Mouse (Mus musculus) liver, adult 10 weeks (tissue): Measurements from ENCODE around the gene Olfr1338. TPM values are rescaled to one million over a fixed set of nuclear protein-coding genes. Genes with fewer than 3 reads are reported as not detected.

ENCODE experiments used
- polyA plus RNA-seq: library from polyadenylated mRNA; stranded (reverse); fragments of 350-450 nt; fragmentation: Illumina TruSeq; extraction: RNeasy Lipid Tissue Mini Kit (QIAGEN cat#74804); gene quantifications from one replicate; pipeline ENCODE4 v1.2.3, GENCODE M21; 2014; ENCODE audit warnings: low read depth, low replicate concordance

The Olfr1338 gene
- not detected for polyA plus RNA-seq

GRCm38 (mm10) chr4:118758637-118759036, at the start of gene Olfr1338:
Olfr1338 (minus strand) TSS chr4:118758737.

GRCm38 (mm10) chr4:118782486-118782885, 23.9 kb upstream of the Olfr1338 start, which contains the start of gene Olfr1337:
Olfr1337 (minus strand) TSS chr4:118782586.

GRCm38 (mm10) chr4:118731875-118732274, 26.7 kb downstream of the Olfr1338 start, which contains the start of gene Olfr1339:
Olfr1339 (plus strand) TSS chr4:118732175.

GRCm38 (mm10) chr4:118719838-118720237, 38.7 kb downstream of the Olfr1338 start, which contains the start of gene Olfr1340:
Olfr1340 (plus strand) TSS chr4:118720138.

GRCm38 (mm10) chr4:118703223-118703622, 55.3 kb downstream of the Olfr1338 start, which contains the start of gene Olfr1341:
Olfr1341 (plus strand) TSS chr4:118703523.

Other genes with a start within 250 kb of the Olfr1338 start
- gene 2610528J11Rik, start 231.7 kb downstream of the Olfr1338 start, polyA plus RNA-seq, result 8.2 TPM
- gene Tmem125, start 214.7 kb downstream of the Olfr1338 start, polyA plus RNA-seq, result 1.8 TPM
- gene Cfap57, start 138.0 kb downstream of the Olfr1338 start, polyA plus RNA-seq, result not detected
- 13.0 TPM for gene Ebna1bp2, start 137.9 kb downstream of the Olfr1338 start, polyA plus RNA-seq
- not detected for gene Olfr62, start 99.8 kb downstream of the Olfr1338 start, polyA plus RNA-seq
- gene Olfr1342, start 66.0 kb downstream of the Olfr1338 start, polyA plus RNA-seq, result not detected
- not detected for gene Olfr1341, start 55.2 kb downstream of the Olfr1338 start, polyA plus RNA-seq
- gene Olfr1340, start 38.6 kb downstream of the Olfr1338 start, polyA plus RNA-seq, result not detected
- not detected for gene Olfr1339, start 26.6 kb downstream of the Olfr1338 start, polyA plus RNA-seq
- not detected for gene Olfr1337, start 23.8 kb upstream of the Olfr1338 start, polyA plus RNA-seq
- gene Olfr1335, start 51.2 kb upstream of the Olfr1338 start, polyA plus RNA-seq, result not detected
- gene Olfr1333, start 77.5 kb upstream of the Olfr1338 start, polyA plus RNA-seq, result not detected
- gene Olfr1331, start 105.9 kb upstream of the Olfr1338 start, polyA plus RNA-seq, result not detected
- not detected for gene Olfr1330, start 129.9 kb upstream of the Olfr1338 start, polyA plus RNA-seq
- not detected for gene Olfr1329, start 158.7 kb upstream of the Olfr1338 start, polyA plus RNA-seq
- not detected for gene Olfr1328, start 179.9 kb upstream of the Olfr1338 start, polyA plus RNA-seq
- gene Lao1, start 202.8 kb upstream of the Olfr1338 start, polyA plus RNA-seq, result not detected